Mouse (Mus musculus): Measurements from ENCODE around the gene Eri2. TPM values are rescaled to one million over a fixed set of nuclear protein-coding genes. Genes with fewer than 3 reads are reported as not detected.

Gene Eri2
- 3.3 and 3.4 TPM in 2 replicates for total RNA-seq (2017)

DNA sequence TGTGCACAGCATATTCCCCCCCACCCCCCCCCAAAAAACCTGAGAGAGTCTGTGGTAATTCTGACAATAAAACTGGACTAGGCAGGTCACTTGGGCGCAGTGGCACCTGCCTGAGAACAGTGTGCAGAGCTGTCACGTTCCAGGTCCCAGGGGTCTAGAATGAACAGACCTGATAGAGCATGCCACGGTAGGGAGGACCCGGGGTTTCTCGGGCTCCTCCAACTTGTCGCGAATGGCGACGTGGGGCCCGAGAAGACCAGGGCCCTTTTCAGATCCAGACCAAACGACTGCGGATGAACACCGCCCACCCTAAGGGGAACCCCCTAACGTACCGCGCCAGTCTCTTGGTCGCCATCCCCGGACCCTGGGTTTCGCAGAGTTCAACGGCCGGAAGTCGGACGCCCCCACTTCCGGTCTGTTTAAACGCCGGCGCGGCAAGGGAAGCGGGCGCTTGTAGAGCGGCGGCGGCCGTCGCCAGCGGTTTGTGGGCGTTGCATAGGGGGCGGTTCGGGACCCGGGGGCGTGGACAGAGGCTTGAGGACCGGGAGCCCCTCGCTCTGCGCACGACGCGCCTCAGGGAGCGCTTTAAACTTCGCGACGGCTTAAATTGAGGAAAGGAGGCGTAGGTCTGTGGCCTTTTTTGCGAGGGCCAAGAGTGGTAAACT is at the start of gene Eri2, which contains the start of gene Rexo5:
Gene Eri2, minus strand, starts transcription at position 473 of the 665 bp plus-strand sequence.
Gene Rexo5, plus strand, starts transcription at position 421 of the 665 bp plus-strand sequence.
- peak; percentile 85 for ATAC-seq (ENCODE audit: extremely low read depth, insufficient number of reproducible peaks, low FRiP score, poor library complexity, severe bottlenecking)

DNA sequence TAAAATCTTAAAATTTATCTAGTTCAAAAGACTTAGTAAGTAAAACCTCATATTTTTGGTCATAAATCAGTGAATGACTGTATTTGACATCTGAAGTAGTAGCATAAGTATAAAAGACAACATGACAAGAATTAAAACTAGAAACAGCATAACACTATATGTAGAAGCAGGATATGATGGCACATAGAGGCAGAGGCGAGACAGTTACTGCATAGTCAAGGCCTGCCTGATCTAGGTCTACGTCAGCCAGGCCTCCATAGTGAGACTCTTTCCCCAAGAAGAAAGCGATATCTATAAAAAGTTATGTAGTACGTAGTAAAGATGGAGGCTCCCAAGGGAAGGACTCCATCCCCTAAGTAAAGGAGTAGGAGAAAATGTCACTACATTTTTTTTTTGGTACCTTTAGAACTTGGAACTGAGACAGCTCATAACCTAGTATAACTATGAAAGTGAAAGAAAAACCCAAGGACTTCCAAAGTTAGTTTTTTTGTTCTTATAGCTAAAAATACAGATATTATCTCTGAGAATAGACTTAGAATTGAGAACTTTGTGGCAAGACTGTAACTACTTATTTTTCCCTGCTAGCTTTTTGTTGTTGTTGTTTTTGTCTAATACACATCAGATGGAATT is 48.1 kb upstream of the Eri2 start:
- no peak for ATAC-seq (ENCODE audit: extremely low read depth, insufficient number of reproducible peaks, low FRiP score, poor library complexity, severe bottlenecking)

DNA sequence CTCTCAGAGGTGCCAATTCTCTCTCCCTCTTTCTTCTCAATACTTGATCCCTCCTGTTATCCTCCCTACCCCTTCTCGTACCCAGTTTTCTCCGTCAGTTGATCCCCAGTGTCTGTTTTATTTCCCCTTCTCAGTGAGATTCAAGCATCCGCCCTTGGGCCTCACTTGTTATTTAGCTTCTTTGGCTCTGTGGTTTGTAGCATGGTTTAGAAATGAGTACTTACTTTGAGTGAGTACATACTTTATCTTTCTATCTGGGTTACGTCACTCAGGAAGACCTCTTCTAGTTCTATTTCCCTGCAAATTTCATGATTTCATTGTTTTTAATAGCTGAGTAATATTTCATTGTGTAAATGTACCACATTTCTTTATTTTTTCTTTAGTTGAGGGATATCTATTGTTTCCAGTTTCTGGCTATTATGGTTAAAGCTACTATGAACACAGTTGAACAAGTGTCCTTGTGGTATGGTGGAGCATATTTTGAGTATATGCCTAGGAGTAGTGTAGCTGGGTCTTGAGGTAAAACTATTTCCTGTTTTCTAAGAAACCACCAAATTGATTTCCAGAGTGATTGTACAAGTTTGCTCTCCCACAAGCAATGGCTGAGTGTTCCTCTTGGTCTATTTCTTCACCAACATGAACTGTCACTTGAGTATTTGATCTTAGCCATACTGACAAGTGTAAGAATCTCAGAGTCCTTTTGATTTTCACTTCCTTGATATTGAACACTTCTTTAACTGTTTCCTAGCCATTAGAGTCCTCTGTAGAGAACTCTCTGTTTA is 42.3 kb upstream of the Eri2 start:
- 0 out of 2 replicates have a peak, but pooled peaks have one; percentile 23 for ATAC-seq (ENCODE audit: extremely low read depth, insufficient number of reproducible peaks, low FRiP score, poor library complexity, severe bottlenecking)

DNA sequence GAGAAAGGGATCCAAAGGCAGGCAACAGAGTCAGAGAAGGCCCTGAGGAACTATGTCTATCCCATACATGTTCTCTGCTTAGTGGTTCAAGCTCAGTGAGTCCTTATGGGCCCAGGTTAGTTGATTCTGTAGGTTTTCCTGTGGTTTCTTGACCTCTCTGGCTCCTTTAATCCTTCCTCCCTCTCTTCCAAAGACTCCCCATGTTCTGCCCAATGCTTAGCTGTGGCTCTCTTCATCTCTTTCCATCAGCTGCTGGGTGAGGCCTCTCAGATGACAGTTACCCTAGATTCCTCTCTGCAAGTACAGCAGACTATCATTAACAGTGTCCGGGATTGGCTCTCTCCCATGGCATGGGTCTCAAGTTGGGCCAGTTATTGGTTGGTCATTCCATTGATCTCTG is 41.5 kb upstream of the Eri2 start:
- no peak for ATAC-seq (ENCODE audit: extremely low read depth, insufficient number of reproducible peaks, low FRiP score, poor library complexity, severe bottlenecking)

DNA sequence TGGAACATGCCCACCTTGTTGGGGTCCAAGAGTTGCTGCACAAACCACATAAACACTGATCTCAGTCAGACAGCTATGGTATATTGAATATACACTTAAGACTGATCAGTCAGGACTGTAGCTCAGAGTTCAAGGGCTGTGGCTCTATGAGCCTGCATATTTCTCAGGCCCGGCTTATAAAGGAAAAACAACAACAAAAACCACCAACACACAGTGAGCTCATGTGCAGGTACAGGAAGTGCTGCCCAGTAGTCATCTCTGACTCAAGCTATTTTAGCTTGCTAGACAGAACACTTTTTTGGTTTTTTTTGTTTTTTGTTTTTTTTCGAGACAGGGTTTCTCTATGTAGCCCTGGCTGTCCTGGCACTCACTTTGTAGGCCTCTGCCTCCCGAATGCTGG is 14.9 kb upstream of the Eri2 start:
- no peak for ATAC-seq (ENCODE audit: extremely low read depth, insufficient number of reproducible peaks, low FRiP score, poor library complexity, severe bottlenecking)

DNA sequence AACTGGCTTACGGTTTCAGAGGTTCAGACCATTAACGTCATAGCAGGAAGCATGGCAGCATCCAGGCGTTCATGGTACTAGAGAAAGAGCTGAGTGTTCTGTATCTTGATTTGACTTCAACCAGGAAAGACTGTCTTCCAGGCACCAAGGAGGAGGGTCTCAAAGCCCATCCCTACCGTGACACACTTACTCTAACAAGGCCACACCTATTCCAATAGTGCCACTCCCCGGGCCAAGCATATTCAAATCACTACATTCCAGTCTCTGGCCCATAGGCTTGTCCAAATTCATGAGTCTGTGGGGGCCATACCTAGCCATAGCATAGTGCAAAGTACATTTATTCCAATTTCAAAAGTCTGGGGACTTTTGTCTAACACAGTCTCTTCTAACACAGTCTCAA is 13.5 kb upstream of the Eri2 start:
- ATAC-seq (ENCODE audit: extremely low read depth, insufficient number of reproducible peaks, low FRiP score, poor library complexity, severe bottlenecking), result no peak

DNA sequence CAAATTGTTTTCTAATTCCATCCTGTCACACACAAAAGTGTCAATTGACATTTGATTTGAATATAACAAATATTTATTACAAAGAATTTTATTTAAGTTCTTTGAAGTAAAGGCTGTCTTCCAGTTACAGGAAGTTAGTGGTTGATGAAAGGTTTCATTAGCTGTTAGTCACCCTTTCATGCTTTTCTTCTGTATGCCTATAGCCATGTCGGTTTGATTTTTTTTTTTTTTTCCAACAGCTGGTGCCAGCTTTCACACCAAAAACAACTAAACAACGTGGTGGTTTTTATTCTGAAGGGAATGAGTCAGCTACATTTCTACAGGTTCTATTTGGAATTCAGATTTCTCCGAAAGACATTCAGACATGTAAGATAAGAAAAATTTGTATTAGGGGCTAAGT is 7.1 kb upstream of the Eri2 start:
- no peak for ATAC-seq (ENCODE audit: extremely low read depth, insufficient number of reproducible peaks, low FRiP score, poor library complexity, severe bottlenecking)

DNA sequence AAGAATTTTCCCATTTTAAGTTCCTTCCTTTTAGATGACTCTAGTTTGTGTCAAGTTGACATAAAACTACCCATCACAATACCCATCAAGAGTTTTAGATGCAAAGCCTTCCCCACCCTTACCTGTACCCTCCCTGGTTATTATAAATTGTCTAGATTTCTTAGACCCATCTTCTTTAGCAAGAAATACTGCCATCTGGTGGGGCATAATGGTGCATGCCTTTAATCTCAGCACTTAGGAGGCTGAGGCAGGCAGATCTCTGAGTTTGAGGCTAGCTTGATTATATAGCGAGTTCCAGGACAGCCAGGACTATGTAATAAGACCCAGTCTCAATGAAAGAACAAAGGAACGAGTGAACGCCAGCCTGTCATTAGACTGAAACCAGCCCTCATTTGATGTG is 6.6 kb upstream of the Eri2 start:
- no peak for ATAC-seq (ENCODE audit: extremely low read depth, insufficient number of reproducible peaks, low FRiP score, poor library complexity, severe bottlenecking)

DNA sequence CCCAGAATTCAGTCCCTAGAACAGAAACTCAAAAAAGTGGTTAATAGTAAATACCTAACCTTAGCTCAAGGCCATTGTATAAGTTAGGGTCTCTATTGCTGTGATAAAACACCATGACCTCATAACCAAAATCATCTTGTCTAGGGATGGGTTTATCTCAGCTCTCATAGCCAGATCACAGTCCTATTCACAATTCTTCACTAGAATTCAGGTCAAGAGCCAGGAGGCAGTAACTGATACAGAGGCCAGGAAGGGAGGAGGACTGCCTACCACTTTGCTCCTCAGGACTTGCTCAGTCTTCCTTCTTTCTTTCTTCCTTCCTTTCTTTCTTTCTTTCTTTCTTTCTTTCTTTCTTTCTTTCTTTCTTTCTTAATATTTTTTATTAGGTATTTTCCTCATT is 1.5 kb upstream of the Eri2 start:
- ATAC-seq (ENCODE audit: extremely low read depth, insufficient number of reproducible peaks, low FRiP score, poor library complexity, severe bottlenecking), result no peak

DNA sequence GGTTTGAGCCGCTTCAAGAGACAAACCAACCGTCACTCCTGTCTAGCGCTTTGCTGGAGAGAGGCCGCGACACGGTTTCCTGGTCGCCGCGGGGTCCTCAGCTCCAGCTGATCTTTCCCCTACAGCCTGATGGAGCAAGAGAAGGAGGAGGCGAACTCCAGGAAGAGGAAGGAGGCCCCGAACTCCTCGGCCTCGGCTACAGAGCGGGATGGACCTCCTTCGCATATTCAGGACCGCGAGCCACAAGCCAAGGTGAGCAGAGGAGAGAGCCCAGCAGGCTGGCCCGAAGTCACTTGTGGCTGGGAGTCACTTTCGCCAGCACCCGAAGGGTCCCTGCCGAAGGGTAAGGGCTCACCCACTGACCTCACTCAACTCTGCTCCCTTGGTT is 387 bp upstream of the Eri2 start:
- no peak; the same call in 1 of the 2 replicates for ATAC-seq (ENCODE audit: extremely low read depth, insufficient number of reproducible peaks, low FRiP score, poor library complexity, severe bottlenecking)

DNA sequence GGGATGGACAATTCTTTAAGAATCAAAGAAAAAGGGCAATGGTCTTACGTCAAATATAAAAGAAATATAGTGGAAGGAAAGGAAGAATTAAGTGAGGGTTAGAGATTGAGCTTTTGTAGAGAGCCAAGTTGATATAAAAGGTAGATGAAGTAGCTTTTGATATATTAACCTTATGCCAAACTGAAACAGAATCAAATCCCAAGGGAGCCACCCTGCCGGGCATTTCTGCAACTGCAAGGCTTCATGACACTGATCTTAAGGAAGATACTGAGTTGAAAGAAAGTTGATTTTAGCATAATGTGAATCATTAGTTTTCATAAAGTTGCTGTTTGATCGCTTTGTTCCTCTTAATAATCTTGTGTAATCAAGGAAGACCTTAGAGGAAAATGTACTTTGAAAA is 4.8 kb downstream of the Eri2 start:
- no peak for ATAC-seq (ENCODE audit: extremely low read depth, insufficient number of reproducible peaks, low FRiP score, poor library complexity, severe bottlenecking)

DNA sequence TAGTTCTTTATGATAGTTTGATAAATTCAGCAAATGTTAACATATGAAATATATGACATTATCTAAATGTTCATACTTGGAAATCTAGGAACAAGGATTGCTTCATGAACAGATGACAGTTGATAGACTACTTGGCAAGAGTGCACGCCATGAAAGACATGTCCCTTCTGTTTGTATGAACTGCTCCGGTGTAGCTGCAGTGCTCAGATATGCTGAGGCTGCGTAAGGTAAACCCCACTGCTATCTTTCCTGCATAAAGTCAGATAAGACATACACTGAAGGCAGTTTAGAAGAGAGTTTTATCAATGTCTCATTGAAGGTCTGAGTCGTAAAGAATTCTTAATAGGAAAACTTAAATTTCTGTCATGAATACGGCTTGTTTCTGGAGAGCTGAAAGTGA is 8.9 kb downstream of the Eri2 start:
- ATAC-seq (ENCODE audit: extremely low read depth, insufficient number of reproducible peaks, low FRiP score, poor library complexity, severe bottlenecking), result no peak

DNA sequence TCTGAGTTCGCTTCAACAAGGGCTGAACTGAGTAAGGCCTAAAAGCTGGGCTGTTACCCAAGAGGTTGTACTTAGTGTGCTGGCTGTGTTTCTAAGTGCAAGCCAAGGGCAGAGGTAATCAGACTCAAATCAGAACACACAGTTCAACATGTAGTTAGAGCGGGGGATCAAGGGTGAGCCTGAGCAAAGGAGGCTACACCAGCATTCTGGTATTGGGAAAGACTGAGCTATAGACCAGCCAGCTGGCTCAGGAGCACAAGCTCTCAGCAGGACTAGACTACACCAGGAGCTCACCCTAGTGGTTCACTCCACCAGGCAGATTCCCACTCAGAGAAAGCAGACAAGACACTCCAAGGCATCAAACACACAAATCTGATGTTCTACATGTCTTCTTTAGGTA is 10.4 kb downstream of the Eri2 start:
- ATAC-seq (ENCODE audit: extremely low read depth, insufficient number of reproducible peaks, low FRiP score, poor library complexity, severe bottlenecking), result no peak

DNA sequence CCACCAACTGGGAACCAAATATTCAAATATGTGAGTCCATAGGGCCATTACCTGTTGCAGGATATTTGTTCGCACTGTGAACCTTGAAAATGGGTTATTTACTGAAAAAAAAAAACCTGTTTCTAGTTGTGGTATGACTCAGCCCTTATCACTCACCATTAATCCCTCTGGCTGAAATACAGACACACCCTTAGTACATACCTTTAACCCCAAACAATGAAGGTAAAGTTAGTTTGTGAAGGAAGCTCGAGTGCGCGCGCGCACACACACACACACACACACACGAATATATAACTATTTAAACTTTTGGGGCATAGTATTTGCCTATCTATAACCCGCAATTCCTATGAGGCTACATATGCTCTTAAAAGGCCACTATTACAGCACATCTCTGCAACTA is 24.0 kb downstream of the Eri2 start:
- ATAC-seq (ENCODE audit: extremely low read depth, insufficient number of reproducible peaks, low FRiP score, poor library complexity, severe bottlenecking), result no peak

DNA sequence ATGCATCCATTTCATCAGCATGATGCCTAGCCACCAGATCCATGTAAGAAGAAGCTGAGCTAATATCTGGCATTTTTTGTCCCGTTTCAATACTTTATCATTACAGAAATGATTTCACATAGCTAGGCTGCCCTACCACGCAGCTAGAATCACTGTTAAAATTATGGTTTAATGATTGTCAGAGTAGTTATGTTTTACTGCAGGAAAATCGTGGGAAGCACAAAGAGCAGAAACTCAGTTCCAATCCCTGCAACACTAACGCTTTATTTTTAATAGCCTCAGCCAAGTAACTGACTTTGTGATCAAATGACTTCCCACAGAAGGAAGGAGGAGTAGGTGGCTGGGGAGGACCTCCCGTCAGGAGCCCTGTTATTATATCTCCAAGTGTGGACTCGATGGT is 26.9 kb downstream of the Eri2 start:
- no peak for ATAC-seq (ENCODE audit: extremely low read depth, insufficient number of reproducible peaks, low FRiP score, poor library complexity, severe bottlenecking)

DNA sequence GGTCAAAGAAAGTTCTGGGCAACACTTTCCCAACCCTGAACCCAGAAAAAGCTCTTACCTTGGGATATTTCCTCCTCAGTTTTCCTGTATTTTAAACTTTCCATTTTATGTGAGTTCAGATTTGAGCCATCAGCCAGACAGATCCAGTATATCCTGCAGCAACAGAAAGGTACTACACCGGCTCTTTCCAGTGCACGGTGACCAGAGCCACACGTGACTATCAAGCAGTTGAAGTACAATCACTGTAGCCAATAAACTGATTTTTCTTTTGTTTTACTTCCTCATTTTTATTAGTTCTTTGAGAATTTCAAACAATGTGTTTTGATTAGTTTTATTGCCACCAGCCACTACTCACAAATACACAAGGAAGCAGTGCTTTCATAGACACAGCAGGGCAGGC is 29.5 kb downstream of the Eri2 start:
- no peak for ATAC-seq (ENCODE audit: extremely low read depth, insufficient number of reproducible peaks, low FRiP score, poor library complexity, severe bottlenecking)

DNA sequence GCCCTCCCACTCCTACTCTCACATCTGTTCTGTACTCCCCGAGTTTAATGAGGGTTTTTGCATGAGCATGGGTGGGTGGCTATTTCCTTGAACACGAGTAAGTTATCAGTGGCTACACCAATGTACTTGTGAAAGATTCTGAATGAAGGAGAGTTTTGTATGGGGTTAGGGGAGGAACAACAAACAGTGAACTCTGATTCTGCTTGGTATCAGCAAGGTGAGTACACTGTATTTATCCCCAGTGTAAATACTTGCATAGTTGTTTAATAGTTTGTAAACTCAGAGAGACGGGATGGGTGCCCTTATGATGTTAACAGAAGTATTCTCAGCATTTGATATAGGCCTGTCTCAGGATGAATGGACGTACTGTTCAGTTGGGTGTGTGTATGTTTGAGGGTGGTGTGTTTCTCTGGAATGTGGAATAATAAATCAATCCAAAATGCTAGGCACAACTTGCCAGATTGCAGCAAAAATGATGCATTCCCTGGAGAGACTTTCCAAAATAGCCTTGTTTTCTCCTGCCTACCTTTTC is 31.6 kb downstream of the Eri2 start:
- ATAC-seq (ENCODE audit: extremely low read depth, insufficient number of reproducible peaks, low FRiP score, poor library complexity, severe bottlenecking), result no peak

DNA sequence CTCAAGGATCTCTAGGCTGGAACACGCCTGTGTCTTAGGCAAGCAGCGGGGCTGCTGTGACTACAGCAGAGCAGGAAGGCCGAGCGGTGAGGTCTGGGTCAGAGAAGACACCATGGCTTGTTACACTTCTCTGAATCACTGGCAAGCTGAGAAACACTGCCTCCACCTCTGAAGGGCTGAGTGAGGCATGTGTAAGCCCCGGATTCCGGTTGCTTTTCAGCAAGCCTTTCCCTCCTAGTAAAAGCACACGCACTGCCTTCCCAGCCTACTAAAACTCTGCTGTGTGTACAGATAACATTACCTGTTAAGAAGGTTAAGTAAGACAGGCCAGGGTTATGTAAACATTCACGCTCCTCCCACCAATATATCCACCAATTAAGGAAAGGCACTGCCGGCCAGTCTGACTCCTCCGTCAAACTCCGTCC is 33.3 kb downstream of the Eri2 start, which contains the start of gene Acsm3:
Gene Acsm3, plus strand, starts transcription at position 397 of the 425 bp plus-strand sequence.
- ATAC-seq (ENCODE audit: extremely low read depth, insufficient number of reproducible peaks, low FRiP score, poor library complexity, severe bottlenecking), result no peak

DNA sequence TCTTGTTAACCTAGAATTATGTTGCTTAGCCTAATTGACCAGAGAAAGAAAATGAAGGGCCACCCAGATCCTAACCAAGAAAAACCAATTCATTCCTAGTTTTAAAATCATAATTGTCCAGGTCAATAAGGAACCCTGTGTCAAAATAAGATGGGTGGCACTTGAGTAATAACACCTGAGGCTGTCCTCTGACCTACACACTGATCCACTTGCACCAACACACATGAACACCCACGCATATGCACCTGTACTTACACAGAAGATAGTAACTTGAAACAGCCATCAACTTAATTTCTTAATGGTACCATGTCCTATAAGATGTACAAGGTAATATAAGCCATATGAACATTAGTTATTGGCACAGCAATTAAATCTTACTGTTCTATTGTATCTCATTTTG is 40.2 kb downstream of the Eri2 start:
- ATAC-seq (ENCODE audit: extremely low read depth, insufficient number of reproducible peaks, low FRiP score, poor library complexity, severe bottlenecking), result no peak

DNA sequence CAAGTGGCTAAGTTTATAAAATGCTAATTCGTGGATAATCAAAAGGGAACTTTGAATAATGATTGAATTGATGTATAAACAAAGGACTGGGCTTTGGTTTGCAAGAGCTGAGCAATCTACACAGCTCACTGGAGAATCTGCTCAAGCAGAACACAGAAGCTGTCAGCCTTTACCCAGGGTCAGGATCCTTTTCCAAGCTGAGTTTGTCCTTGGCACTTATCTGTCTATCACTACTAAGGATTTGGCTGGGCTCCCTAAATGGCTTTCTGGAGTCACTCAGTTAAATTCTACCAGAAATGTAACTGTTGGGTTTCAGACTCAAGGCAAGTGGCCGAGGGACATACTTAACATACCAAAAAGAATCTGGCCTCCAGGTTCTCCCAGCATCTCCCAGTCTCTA is 43.9 kb downstream of the Eri2 start:
- ATAC-seq (ENCODE audit: extremely low read depth, insufficient number of reproducible peaks, low FRiP score, poor library complexity, severe bottlenecking), result no peak
